Mouse (Mus musculus): Measurements from ENCODE around the gene Dzip1.

The Dzip1 gene

DNA sequence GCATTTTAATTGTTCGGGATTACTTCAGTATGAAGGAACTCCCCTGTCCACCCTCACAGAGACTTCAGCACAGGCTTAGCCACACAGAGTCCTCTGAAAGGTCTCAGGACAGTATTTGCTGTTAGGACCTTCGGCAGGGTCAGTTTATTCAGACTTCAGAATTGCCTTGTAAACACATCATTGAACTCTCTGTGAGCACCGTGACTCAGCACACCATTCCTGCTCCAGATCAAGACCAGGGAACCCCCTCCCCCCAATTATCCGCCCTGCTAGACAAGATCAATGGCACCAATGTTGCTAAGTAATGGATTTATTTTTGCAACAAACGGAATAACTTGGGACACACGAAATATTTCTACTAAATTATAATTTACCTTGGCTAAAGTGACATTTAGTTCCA, 57.9 kb downstream of the Dzip1 start:
- no peak for DNase-seq

DNA sequence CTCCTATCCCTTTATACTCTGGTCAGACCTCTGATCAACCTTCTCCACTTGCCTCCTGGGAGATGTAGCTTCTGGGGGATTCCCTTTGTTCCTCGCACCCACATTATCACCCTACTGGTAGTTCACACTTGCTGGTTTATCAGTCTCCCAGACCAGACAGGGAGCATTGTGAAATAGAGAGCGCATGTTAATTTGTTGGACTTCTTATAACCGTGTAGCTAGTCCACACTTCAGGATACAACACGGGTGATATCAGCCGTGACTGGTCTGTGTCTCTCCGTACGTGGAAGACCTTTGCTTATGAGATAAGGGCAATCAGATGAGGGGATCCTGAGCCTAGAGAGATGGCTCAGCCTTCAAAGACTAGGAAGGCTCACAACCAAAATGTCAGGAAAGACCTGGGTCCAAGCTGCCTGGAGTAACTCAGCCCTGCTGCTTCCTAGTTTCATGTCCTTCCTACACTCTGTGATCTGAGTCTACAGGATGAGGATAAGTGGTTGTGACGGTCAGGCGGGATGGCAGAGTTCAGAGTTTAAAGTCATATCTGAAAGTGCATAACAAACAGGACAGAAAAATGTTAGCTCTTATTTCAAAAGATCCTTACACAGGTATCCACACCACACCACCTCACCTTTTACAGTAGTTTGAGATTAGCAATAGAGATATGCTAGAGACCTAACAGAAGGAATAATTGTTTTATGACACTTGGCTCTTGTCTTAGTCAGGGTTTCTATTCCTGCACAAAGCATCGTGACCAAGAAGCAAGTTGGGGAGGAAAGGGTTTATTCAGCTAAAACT, 59.0 kb downstream of the Dzip1 start:
- DNase-seq = no peak

DNA sequence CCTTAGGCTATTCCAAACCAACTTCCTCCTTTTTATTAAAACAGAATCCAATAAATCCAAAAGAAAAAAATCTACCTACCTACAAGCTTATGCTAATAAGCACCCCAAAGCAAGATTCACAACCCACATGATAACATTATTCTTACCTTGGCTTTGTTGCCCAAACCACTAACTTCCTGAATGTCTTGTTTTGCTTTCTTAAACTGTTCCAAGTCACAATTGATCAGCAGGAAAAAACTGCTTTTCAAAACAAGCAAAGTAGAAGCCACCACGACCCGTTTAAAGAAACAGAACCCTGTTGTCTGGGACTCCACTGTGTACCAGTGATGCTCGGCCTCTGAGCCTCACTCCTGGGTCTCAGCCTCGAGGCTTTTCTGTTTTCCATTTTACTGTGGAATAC, 60.4 kb downstream of the Dzip1 start:
- no peak for DNase-seq

DNA sequence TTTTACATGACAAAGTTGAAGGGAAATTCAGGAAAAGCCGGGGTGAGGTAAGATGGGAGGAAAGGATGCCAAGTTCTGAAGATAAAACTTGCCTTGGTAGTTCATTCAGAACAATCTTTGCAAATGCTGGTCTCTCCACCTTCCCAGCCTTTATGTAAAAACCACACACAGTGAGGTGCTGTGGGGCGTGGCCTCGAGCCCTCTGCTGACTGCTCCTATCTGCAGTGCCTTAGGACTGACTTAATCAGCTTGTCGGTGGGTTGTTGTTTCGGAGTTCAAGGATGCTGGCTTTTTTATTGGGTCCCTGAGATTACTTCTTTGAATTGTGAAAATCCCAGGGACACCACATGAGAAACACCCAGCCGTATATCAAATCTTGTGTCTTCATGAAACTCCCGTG, 63.0 kb downstream of the Dzip1 start:
- no peak for DNase-seq

DNA sequence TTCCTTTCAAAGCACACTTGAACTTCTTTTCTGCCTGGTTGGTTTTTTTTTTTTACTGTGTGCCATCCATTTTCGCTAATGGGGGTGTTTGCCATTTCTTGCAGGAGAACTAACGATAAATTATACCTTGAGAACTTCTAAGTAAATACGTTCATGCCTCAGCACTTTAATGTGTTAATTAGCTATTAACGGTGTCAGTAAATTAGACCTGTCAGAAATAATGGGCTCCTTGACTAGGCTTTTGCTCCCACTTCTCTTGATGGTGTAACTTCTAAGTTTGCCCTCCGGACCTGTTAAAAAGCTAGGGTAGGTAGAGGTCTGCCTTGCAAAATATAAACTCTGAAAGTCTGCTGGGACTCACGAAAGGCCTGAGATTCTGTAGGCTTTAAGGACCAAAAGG, 66.9 kb downstream of the Dzip1 start:
- no peak for DNase-seq

DNA sequence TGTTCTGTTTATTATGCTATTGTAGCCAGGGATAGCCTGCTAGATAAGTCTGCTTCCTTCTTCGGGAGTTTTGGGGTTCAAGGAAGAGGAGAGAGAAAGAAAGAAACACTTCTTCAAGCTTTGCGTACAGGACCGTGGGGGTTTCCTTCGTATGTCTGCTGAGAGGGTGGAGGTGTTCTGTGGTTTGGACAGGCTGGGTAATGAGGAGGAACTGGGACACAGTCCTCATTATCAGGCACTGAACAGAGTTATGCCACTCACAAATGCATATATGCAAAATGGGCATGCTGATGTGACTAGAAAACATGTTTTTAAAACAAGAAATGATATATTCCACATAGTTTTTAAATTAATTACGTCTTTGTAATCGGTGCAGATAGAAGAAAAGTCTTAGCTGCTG, 68.7 kb downstream of the Dzip1 start:
- no peak for DNase-seq

DNA sequence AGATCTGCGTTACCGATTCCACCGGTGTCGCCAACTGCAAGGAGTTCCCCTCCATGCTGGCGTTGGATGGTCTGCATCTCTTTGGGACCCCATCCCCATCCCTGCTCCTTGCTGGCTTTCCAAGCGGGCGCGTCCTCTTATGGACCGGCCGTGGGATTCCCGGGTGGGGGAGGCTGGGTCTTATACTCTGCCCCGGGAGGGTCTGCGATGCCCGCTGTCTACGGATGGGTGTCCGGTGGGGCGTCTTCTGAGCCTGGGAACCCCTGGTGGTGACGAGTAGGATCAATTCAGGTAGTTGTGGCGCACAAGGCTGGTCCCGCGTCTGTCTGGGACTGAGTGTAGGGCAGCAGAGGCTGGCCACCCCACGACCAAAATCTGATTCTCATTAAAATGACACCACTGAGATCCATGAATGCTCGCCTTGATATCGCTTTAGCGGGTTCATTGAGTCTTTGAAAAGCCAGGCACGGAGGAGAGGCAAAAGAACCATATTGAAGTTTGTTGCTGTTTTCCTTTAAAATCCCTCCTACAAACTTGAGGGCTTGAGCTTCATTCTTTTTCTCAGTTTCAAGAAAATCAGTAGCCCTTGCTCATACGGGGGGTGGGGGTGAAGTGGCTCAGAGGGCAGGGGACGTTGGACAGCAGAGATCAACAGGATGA, 70.0 kb downstream of the Dzip1 start:
- peak; percentile 21 for DNase-seq

DNA sequence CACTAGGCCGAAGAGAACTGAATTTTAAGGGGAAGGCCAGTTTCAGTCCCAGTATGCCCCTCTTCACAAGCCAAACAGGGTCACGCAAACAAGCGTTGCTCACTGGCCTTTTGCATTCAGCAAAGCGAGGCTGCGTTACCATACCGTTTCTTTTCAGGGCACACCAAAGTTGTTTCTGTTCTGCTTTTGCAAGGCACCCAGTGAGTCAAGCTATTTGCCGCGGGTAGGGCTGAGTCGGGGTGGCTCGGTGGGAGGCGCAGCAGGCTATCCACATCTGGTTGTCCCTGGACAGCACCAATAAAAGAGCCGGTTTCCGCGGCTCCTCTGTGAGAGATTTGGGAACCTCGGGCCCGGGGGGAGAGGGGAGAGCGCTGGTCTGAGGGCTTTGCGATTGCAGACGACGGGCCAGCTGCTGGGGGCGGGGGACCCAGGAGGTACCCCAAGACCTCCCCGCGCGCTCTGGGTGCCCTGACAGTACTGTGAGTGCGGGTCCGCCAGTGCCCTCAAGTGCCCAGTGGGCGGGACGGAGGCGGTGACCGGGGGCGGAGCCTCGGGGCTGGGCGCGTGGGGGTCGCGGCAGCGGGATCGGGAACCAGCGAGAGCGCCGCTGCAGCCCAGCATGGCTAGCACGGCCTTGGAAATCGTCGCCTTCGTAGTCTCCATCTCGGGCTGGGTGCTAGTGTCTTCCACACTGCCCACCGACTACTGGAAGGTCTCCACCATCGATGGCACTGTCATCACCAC, 70.7 kb downstream of the Dzip1 start:
- DNase-seq = peak; percentile 55

DNA sequence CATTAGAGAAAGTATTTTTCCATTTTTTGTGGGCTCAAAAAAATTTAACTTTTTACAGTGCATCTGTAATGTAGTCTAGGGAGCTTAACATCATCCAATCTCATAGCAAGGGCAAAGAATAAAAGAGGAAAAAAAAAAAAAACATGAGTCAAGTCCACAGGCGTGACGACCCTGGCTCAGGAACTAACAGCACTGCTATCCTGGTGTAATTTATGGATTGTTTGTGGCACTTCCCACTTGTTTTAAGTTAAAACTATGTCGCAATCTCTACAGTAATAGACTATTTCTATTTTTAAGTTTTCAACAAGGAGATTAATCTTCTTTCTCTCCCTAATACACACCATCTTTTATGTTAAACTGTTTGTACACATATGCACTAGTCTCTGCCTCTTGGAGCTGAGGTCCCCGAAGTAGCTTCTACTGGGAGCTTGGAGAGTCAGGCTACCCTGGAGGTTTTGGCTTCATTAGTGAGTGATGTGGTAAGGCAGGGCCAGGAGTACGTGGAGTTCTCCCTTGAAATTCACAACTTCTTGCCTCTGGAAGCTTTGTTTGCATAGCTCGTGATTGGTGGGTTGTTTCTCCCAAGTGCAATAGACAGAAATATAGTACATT, 73.7 kb downstream of the Dzip1 start:
- DNase-seq = peak; percentile 30

DNA sequence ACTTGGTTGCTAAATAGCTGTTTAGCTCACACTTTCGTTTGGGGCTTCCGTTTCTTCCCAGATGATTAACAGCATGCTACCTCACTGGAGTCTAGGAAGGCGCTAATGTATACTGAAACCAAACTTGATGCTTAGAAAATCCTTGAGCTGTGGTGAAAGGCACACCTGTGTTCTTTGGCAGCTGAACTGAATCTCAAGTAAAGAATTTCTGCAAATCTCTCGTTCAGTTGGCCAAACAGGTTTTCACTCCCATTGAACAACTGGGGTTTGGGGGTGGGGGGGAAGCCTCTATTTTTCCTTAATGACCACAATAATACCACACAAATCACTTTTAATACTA, 74.6 kb downstream of the Dzip1 start:
- peak; percentile 32 for DNase-seq

DNA sequence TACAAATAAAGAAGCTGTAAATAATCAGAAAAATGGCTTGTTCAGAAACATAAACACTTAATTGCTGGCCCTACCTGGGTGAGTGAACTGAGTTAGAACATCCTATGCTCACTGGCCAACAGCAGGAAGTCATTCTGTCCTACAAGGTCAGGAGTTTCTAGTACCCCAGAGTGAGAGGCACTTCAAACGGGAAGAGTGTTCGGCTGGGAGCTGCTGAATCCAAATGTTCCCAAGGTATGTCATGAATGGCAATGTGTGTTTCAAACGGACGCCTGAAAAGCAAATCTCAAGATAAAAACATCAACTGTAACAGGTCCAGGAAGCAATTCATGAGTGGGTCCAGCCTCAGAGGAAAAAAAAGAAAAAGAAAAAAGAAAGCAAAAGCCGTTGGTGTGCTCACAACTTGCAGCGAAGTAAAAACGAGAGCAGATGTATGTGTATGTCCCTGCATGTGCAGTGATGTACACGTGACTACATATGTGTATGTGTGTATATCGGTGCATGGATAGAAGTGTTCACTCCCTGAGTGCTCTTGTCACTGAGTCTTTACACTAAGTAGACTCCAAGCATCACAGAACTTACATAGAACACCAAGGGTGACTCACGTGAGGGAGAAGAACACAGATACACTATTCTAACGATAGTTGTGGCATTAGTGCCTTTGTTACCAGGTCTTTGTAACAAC, 75.1 kb downstream of the Dzip1 start:
- DNase-seq = peak; percentile 64

DNA sequence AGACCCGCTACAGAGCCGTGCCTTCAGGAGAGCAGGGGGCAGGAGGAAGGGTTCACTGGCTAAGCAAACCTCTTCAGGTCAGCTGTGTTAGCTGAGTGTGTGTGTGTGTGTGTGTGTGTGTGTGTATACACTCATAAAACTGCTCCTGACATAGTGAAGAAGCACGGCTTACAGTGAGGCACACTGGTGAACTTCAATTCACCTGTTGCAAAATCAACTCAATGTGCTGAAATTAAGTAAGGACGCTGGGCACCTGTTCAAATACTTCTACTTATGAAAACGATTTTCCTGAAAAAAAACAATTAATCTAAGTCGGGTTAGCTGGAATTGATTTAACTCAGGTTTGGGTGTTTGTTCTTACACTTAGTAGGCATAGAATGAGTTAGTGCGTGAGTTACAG, 77.1 kb downstream of the Dzip1 start:
- peak; percentile 81 for DNase-seq

DNA sequence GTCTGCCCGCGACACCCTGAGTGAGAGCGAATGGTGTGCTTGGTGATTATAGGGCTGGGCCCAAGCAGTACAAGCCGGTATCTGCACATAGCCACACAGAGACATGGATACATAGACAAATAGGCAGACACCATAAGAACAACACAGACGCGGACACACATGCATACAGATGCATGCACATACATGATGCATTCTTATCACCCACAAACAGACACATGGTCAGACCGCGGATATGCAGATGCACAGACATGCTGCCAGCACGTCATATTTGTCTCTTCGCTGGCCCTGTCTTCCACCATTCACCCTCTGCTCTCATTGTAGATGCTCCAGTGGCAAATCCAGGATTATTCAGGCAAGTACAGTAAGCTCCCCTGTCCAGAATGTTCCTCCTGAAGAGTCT, 78.4 kb downstream of the Dzip1 start:
- DNase-seq = no peak

DNA sequence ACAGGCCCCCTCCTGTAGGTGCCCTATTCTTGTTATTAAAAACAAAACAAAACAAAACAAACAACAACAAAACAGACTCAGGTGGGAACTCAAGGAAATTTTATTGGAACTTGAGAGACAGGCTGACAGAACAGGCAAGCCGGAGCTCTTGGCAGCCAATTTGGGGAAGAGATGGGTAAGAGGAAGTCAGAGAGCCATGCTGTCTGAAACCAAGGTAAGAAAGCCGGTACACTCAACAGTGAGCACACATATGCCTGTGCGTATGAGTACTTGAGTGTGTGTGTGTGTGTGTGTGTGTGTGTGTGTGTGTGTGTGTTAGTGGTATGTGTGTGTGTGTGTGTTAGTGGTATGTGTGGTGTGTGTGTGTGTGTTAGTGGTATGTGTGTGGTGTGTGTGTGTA, 82.9 kb downstream of the Dzip1 start:
- no peak for DNase-seq

DNA sequence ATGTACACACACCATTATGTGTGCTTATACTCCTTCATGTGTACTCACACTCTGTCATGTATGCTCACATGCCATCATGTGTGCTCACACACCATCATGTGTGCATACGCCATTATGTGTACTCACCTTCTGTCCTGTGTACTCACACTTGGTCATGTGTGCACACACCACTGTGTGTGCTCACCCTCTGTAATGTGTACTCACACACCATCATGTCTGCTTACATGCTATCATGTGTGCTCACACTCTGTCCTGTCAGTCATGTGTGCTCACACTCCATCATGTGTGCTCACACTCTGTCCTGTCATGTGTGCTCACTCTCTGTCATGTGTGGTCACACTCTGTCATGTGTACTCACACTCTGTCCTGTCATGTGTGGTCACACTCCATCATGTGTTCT, 85.2 kb downstream of the Dzip1 start:
- DNase-seq = no peak

DNA sequence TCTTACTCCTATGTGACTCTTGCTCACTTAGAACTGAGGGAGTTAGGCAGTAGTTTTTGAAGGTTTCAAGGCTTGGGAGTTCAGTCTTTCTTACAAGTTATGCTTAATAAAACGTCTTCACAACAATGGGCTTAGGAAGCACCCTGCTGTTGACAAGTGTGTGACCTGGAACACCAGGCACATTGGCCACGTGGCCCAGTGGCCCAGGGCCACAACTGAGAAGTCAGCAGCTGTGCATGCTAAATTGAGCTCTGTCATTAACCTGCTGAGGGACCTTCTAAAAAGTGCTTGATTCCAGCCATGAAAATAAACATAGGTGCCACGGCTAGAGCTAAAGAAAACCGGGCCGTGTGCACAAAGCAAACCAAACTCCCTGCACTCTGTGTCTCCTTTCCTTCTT, 85.8 kb downstream of the Dzip1 start:
- DNase-seq = no peak

DNA sequence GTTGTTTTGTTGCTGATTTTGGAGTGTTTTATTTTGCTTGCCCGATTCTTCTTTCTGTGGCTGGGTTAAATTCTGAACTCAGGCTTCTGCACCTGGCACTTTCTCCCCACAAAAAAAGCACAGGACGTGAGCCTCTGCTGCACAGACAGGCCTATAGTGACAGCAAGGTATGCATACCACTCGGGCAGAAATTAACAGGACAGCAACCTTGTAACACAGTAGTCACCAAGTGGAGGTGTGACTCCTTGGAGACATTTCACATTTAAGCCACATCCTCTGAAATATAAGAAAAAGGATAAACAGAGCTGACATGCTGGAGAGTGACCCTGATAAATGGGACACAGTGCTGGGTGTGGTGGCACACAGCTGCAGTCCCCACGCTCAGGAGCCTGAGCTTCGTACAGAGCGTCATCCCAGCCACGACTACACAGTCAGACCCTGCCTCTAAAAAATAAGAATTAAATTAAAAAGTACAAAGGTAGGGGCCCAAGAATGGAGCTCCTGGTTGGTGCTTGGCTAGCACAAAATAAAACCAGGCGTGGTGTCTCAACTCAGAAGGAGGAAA, 86.6 kb downstream of the Dzip1 start:
- DNase-seq = no peak

DNA sequence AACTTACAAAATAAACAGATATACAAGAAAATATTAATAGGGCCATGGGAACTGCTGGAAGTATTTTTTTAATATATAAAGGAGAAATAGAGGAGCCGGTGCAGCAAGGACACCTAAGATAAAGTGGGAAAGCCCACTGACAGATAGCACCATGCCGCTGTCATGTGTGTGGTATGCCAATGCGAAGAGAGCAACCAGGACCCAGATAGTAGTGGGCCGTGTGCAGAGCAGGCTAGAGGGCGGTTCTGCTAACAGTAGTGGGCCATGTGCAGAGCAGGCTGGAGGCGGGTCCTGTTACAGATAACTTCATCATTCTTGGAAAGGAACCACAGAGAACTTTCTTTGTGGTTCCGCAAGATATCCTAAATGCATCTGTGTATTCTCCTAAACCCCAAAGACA, 88.5 kb downstream of the Dzip1 start:
- DNase-seq = no peak

DNA sequence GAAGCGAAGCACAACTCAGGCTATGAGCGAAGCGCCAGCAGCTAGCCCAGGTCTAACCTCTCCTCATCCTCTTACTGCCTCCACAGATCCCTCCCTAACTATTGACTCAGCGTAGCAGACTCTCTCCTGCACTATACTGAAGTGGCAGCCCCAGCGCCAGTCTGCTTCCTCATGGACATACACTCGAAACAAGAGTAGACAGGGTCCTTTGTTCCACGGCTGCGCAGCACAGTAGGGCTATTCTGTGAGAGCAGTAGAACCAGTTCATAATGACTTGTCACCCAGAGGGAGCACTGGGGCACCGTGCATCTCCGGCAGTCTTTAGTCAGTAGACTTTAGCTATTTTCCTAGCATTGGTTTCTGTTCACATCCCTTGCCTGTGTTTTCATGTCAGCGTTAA, 89.1 kb downstream of the Dzip1 start:
- peak; percentile 32 for DNase-seq

DNA sequence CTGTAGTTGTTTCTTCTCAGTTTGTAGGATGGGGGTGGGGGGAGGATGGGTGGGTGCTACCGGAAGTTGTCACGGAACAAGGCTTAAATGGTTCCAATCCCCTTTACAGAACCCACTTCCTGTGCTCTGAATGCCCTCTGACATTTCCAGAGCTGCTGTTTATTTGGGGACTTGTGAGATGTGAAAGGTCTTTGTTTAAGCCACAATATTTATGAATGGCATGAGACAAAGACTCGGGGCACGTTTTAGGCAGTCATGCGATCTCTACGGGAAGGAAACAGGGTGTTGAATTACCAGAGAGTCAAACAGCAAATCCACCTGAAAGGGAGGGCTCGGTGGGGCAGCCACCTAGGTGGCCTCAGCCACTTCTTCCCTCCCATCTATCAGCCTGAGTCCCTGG, 90.9 kb downstream of the Dzip1 start:
- DNase-seq = no peak

DNA sequence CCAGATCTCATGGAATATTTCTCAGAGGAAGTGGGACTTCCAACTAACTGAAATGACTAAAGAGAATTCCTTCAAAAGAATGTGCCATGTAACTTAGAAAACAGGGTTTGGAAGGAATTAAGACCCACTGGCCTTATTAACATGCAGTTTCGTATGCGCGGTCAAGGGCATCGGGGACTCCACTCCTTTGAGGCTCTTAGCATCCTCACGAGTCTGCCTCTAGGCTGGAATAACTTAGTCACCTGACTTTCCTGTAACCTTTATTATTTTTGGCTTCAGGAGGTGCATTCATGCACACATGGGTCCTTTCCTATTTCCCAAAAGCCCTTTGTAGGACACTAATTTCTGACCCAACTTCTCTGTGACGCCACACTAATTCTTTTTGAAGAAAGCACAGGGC, 92.0 kb downstream of the Dzip1 start:
- DNase-seq = no peak

DNA sequence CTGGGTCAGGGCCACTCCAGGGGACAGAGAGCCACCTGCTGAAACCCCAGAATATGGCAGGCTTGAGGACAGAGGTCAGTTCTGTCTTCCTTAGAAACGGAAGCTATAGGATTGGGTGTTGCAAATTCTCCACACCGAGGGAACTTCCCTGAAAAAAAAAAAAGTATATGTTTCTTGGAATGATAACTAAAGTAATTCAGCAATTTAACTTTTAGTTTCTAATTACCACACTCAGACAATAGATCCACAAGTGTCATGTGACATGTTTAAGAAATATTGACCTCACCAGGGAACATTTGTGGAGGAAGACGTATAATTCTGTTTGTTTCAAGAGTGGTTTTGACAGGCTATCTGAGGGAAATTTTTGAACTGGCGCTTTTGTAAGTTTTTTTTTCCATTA, 93.7 kb downstream of the Dzip1 start:
- DNase-seq = no peak
